Mouse (Mus musculus): ENCODE measurements around the gene Klk11. TPM values are rescaled to one million over a fixed set of nuclear protein-coding genes. Genes with fewer than 3 reads are reported as not detected.

The Klk11 gene
- polyA plus RNA-seq, 1 experiment = not detected

GRCm38 (mm10) chr7:43772901-43773300 is 1.5 kb upstream of the Klk11 start:
- no peak for TF ChIP-seq CTCF (IDR thresholded peaks at IDR 0.05; ENCODE audit: borderline replicate concordance, insufficient read depth, low read depth, low read length)
- TF ChIP-seq POLR2A (IDR thresholded peaks at IDR 0.05; ENCODE audit: borderline replicate concordance, insufficient read depth, low read length) = no peak
- no peaks in the 10 kb centered on the region for H3K27me3 ChIP-seq (ENCODE audit: control insufficient read depth, insufficient read depth, low read length)
- H3K27ac ChIP-seq (ENCODE audit: insufficient read depth, low read length) = no peak overlapping the region
- no peak overlapping the region for H3K4me3 ChIP-seq (replicated peaks; ENCODE audit: insufficient read depth, low read depth, low read length)
- 79% methylated on average over 3 of the region's 3 CpGs for WGBS
- DNase-seq = no peak
- no peaks in the 10 kb centered on the region for H3K4me1 ChIP-seq (ENCODE audit: control insufficient read depth, insufficient read depth, low read length)

- H3K4me3 ChIP-seq (replicated peaks; ENCODE audit: insufficient read depth, low read depth, low read length) = no peak overlapping the region
- H3K4me1 ChIP-seq (ENCODE audit: control insufficient read depth, insufficient read depth, low read length) = no peaks in the 10 kb centered on the region
- 47% methylated on average over 6 of the region's 6 CpGs for WGBS
- DNase-seq = no peak
- no peak for TF ChIP-seq POLR2A (IDR thresholded peaks at IDR 0.05; ENCODE audit: borderline replicate concordance, insufficient read depth, low read length)
- no peak for TF ChIP-seq CTCF (IDR thresholded peaks at IDR 0.05; ENCODE audit: borderline replicate concordance, insufficient read depth, low read depth, low read length)
- H3K27ac ChIP-seq (ENCODE audit: insufficient read depth, low read length) = no peak overlapping the region
- no peaks in the 10 kb centered on the region for H3K27me3 ChIP-seq (ENCODE audit: control insufficient read depth, insufficient read depth, low read length)
Measured at GRCm38 (mm10) chr7:43774802-43775201, 398 bp downstream of the Klk11 start.

GRCm38 (mm10) chr7:43775311-43776057 is 1.1 kb downstream of the Klk11 start:
- 48% methylated on average over 7 of the region's 7 CpGs for WGBS
- TF ChIP-seq POLR2A (IDR thresholded peaks at IDR 0.05; ENCODE audit: borderline replicate concordance, insufficient read depth, low read length) (no peak), CTCF (IDR thresholded peaks at IDR 0.05; ENCODE audit: borderline replicate concordance, insufficient read depth, low read depth, low read length) (no peak)
- H3K27me3 ChIP-seq (ENCODE audit: control insufficient read depth, insufficient read depth, low read length) = no peaks in the 10 kb centered on the region
- H3K27ac ChIP-seq (ENCODE audit: insufficient read depth, low read length) = no peak overlapping the region
- H3K4me1 ChIP-seq (ENCODE audit: control insufficient read depth, insufficient read depth, low read length) = no peaks in the 10 kb centered on the region
- H3K4me3 ChIP-seq (replicated peaks; ENCODE audit: insufficient read depth, low read depth, low read length) = no peak overlapping the region
- no peak for DNase-seq

GRCm38 (mm10) chr7:43776506-43776905 is 2.1 kb downstream of the Klk11 start:
- H3K27me3 ChIP-seq (ENCODE audit: control insufficient read depth, insufficient read depth, low read length) = no peaks in the 10 kb centered on the region
- no peak for DNase-seq
- 81% methylated on average over 5 of the region's 5 CpGs for WGBS
- H3K27ac ChIP-seq (ENCODE audit: insufficient read depth, low read length) = no peak overlapping the region
- TF ChIP-seq CTCF (IDR thresholded peaks at IDR 0.05; ENCODE audit: borderline replicate concordance, insufficient read depth, low read depth, low read length) (no peak), POLR2A (IDR thresholded peaks at IDR 0.05; ENCODE audit: borderline replicate concordance, insufficient read depth, low read length) (no peak)
- no peaks in the 10 kb centered on the region for H3K4me1 ChIP-seq (ENCODE audit: control insufficient read depth, insufficient read depth, low read length)
- H3K4me3 ChIP-seq (replicated peaks; ENCODE audit: insufficient read depth, low read depth, low read length) = no peak overlapping the region

GRCm38 (mm10) chr7:43777423-43777822 is 3.0 kb downstream of the Klk11 start:
- 83% methylated on average over 12 of the region's 12 CpGs for WGBS
- TF ChIP-seq CTCF (IDR thresholded peaks at IDR 0.05; ENCODE audit: borderline replicate concordance, insufficient read depth, low read depth, low read length) = no peak
- TF ChIP-seq POLR2A (IDR thresholded peaks at IDR 0.05; ENCODE audit: borderline replicate concordance, insufficient read depth, low read length) = no peak
- Histone ChIP-seq H3K4me3 (replicated peaks; ENCODE audit: insufficient read depth, low read depth, low read length) (no peak overlapping the region), H3K27ac (ENCODE audit: insufficient read depth, low read length) (no peak overlapping the region), H3K27me3 (ENCODE audit: control insufficient read depth, insufficient read depth, low read length) (no peaks in the 10 kb centered on the region), H3K4me1 (ENCODE audit: control insufficient read depth, insufficient read depth, low read length) (no peaks in the 10 kb centered on the region)
- no peak for DNase-seq

- Histone ChIP-seq H3K4me1 (ENCODE audit: control insufficient read depth, insufficient read depth, low read length) (no peaks in the 10 kb centered on the region), H3K27ac (ENCODE audit: insufficient read depth, low read length) (no peak overlapping the region), H3K4me3 (replicated peaks; ENCODE audit: insufficient read depth, low read depth, low read length) (no peak overlapping the region), H3K27me3 (ENCODE audit: control insufficient read depth, insufficient read depth, low read length) (no peaks in the 10 kb centered on the region)
- 82% methylated on average over 10 of the region's 10 CpGs for WGBS
- no peak for DNase-seq
- TF ChIP-seq CTCF (IDR thresholded peaks at IDR 0.05; ENCODE audit: borderline replicate concordance, insufficient read depth, low read depth, low read length) (no peak), POLR2A (IDR thresholded peaks at IDR 0.05; ENCODE audit: borderline replicate concordance, insufficient read depth, low read length) (no peak)
Measured at GRCm38 (mm10) chr7:43778176-43778970, 4.0 kb downstream of the Klk11 start.

GRCm38 (mm10) chr7:43780241-43780640 is 5.8 kb downstream of the Klk11 start:
- no peaks in the 10 kb centered on the region for H3K27me3 ChIP-seq (ENCODE audit: control insufficient read depth, insufficient read depth, low read length)
- TF ChIP-seq POLR2A (IDR thresholded peaks at IDR 0.05; ENCODE audit: borderline replicate concordance, insufficient read depth, low read length) = no peak
- no peak for TF ChIP-seq CTCF (IDR thresholded peaks at IDR 0.05; ENCODE audit: borderline replicate concordance, insufficient read depth, low read depth, low read length)
- no peaks in the 10 kb centered on the region; the same call in 1 of the 2 replicates for H3K4me1 ChIP-seq (ENCODE audit: control insufficient read depth, insufficient read depth, low read length)
- no peak overlapping the region for H3K4me3 ChIP-seq (replicated peaks; ENCODE audit: insufficient read depth, low read depth, low read length)
- WGBS = 74% methylated on average over 6 of the region's 6 CpGs
- no peak for DNase-seq
- H3K27ac ChIP-seq (ENCODE audit: insufficient read depth, low read length) = no peak overlapping the region

Data from cerebellum, adult 2 months (tissue).